Mouse (Mus musculus): Measurements from ENCODE around the gene Mlx. TPM values are rescaled to one million over a fixed set of nuclear protein-coding genes. Genes with fewer than 3 reads are reported as not detected.

Mlx gene
- polyA plus RNA-seq, 1 experiment from 2014 or later = 42.8 TPM

DNA sequence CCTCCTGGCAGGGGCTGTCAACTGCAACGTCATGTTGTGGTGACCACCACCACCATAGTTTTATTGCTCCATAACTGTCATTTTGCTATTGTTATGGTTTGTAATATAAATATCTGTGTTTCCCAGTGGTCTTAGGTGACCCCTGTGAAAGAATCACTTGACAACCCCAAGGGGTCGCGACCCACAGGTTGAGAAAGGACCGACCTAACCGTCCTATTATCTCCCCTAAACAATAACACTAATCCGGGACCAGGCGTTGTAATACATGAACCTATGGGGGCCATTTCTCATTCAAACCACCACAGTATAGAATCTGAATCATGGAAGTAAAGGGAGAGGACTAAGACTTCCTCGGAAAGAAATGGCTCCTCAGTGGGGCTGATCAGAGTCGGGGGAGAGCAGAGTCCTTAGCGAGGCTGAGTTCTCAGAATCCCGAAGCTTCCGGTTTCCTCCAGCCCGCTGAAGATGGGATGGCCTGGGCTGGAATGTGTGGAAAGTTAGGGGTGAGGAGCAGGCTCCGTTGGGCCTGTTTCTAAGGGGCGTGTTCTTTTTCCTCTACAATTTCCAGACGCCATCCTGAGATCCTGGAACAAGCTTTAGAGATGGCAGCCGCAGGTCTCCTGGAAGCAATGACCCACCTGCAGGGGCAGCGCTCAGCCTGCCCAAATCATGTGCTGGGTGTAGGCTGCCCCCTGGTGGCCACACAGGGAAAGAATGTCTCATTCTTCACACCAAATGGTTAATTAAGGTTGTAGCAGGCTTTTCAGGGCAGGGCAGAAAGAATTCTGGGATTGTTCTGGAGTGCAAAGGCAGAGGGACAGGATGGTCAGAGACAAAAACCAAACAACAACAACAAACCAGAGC, 20.3 kb upstream of the Mlx start:
- H3K36me3 ChIP-seq = peaks cover 10% of the 10 kb centered on the region; the same call in 1 of the 2 replicates
- no peak for ATAC-seq (ENCODE audit: insufficient number of reproducible peaks, insufficient read depth, low FRiP score, low TSS enrichment)
- peaks cover 12% of the 10 kb centered on the region; the same call in 1 of the 2 replicates for H3K27me3 ChIP-seq
- peaks cover 27% of the 10 kb centered on the region for H3K4me1 ChIP-seq
- H3K9me3 ChIP-seq = no peaks in the 10 kb centered on the region
- H3K4me2 ChIP-seq (replicated peaks) = peak overlapping the region; percentile 43
- H3K27ac ChIP-seq = no peak overlapping the region
- H3K4me3 ChIP-seq = peak overlapping the region; percentile 12; the same call in 1 of the 2 replicates
- no peak overlapping the region for H3K9ac ChIP-seq
- 22% methylated on average over 18 of the region's 18 CpGs for WGBS

GRCm38 (mm10) chr11:101069391-101070188, 17.5 kb upstream of the Mlx start, which contains the start of gene Naglu:
Gene Naglu, plus strand, starts transcription at chr11:101070012.
- peak; percentile 52; the same call in 1 of the 2 replicates for ATAC-seq (ENCODE audit: insufficient number of reproducible peaks, insufficient read depth, low FRiP score, low TSS enrichment)
- Histone ChIP-seq H3K4me3 (peak within 1 kb of the TSS; percentile 72), H3K27me3 (peaks cover 19% of the 10 kb centered on the region), H3K9ac (peak within 1 kb of the TSS; percentile 69), H3K36me3 (no peaks in the 10 kb centered on the region), H3K27ac (no peak within 1 kb of the TSS), H3K4me2 (replicated peaks) (peak within 1 kb of the TSS; percentile 98), H3K4me1 (peaks cover 6% of the 10 kb centered on the region; the same call in 1 of the 2 replicates), H3K9me3 (no peaks in the 10 kb centered on the region)
- 4% methylated on average over 35 of the region's 35 CpGs for WGBS

DNA sequence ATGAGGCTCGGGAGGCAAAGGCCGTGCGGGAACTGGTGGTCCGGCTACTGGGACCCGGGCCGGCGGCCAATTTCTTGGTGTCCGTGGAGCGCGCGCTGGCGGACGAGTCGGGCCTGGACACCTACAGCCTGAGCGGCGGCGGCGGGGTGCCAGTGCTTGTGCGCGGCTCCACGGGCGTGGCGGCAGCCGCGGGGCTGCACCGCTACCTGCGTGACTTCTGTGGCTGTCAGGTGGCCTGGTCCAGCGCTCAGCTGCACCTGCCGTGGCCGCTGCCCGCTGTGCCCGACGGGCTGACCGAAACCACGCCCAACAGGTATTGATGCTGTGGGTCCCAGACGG, 16.9 kb upstream of the Mlx start:
- 0 out of 2 replicates have a peak, but pooled peaks have one; percentile 30 for ATAC-seq (ENCODE audit: insufficient number of reproducible peaks, insufficient read depth, low FRiP score, low TSS enrichment)
- Histone ChIP-seq H3K9ac (peak overlapping the region; percentile 69), H3K27ac (no peak overlapping the region), H3K4me2 (replicated peaks) (peak overlapping the region; percentile 98), H3K4me1 (peaks cover 6% of the 10 kb centered on the region; the same call in 1 of the 2 replicates), H3K4me3 (peak overlapping the region; percentile 72), H3K36me3 (no peaks in the 10 kb centered on the region), H3K27me3 (peaks cover 19% of the 10 kb centered on the region), H3K9me3 (no peaks in the 10 kb centered on the region)
- WGBS = under 1% methylated on average over 36 of the region's 36 CpGs

- H3K27me3 ChIP-seq = peaks cover 19% of the 10 kb centered on the region
- H3K9ac ChIP-seq = peak overlapping the region; percentile 69; the same call in 1 of the 2 replicates
- no peaks in the 10 kb centered on the region for H3K36me3 ChIP-seq
- H3K9me3 ChIP-seq = no peaks in the 10 kb centered on the region
- peaks cover 6% of the 10 kb centered on the region; the same call in 1 of the 2 replicates for H3K4me1 ChIP-seq
- 75% methylated on average over 6 of the region's 6 CpGs for WGBS
- H3K27ac ChIP-seq = no peak overlapping the region
- H3K4me2 ChIP-seq (replicated peaks) = peak overlapping the region; percentile 98
- ATAC-seq (ENCODE audit: insufficient number of reproducible peaks, insufficient read depth, low FRiP score, low TSS enrichment) = no peak
- H3K4me3 ChIP-seq = 0 out of 2 replicates have a peak overlapping the region, but pooled peaks have one; percentile 72
Observed at GRCm38 (mm10) chr11:101070987-101071386, 16.1 kb upstream of the Mlx start.

- 74% methylated on average over 14 of the region's 14 CpGs for WGBS
- Histone ChIP-seq H3K36me3 (no peaks in the 10 kb centered on the region), H3K9me3 (no peaks in the 10 kb centered on the region), H3K4me2 (replicated peaks) (no peak overlapping the region), H3K4me1 (peaks cover 6% of the 10 kb centered on the region; the same call in 1 of the 2 replicates), H3K9ac (no peak overlapping the region), H3K27ac (no peak overlapping the region), H3K4me3 (no peak overlapping the region), H3K27me3 (peaks cover 29% of the 10 kb centered on the region)
- ATAC-seq (ENCODE audit: insufficient number of reproducible peaks, insufficient read depth, low FRiP score, low TSS enrichment) = no peak
Observed at GRCm38 (mm10) chr11:101071810-101072428, 15.2 kb upstream of the Mlx start.

DNA sequence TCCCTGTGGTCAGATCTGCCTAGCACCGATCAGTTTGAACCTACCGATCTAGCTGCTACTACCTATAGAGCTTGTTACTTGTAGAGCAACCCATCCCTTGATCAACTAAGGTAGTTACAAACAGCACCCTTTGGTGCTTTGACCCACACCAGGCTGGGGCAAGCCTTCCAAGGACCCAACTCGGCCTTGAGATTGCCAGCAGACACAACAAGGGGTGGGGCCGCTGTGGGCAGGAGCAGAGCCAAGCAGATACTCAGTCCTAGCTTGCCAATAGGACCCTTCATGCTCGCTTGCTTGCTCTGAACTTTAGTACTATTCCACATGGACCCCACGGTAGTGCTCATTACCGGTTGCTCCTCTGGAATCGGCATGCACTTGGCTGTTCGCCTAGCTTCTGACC, 9.0 kb upstream of the Mlx start, which contains the start of gene Hsd17b1:
Gene Hsd17b1 (plus strand): TSS at position 291 of the 400 bp plus-strand sequence.
- Histone ChIP-seq H3K36me3 (no peaks in the 10 kb centered on the region), H3K4me1 (peaks cover 7% of the 10 kb centered on the region), H3K9ac (no peak within 1 kb of the TSS), H3K9me3 (no peaks in the 10 kb centered on the region), H3K4me2 (replicated peaks) (no peak within 1 kb of the TSS), H3K27ac (no peak within 1 kb of the TSS), H3K27me3 (peaks cover 57% of the 10 kb centered on the region), H3K4me3 (no peak within 1 kb of the TSS)
- ATAC-seq (ENCODE audit: insufficient number of reproducible peaks, insufficient read depth, low FRiP score, low TSS enrichment) = no peak
- WGBS = 69% methylated on average over 9 of the region's 9 CpGs

GRCm38 (mm10) chr11:101079746-101080145, 7.3 kb upstream of the Mlx start:
- Histone ChIP-seq H3K27ac (no peak overlapping the region), H3K4me3 (peak overlapping the region; percentile 4; the same call in 1 of the 2 replicates), H3K36me3 (peaks cover 5% of the 10 kb centered on the region; the same call in 1 of the 2 replicates), H3K9ac (no peak overlapping the region), H3K4me2 (replicated peaks) (peak overlapping the region; percentile 32), H3K4me1 (peaks cover 18% of the 10 kb centered on the region), H3K27me3 (peaks cover 57% of the 10 kb centered on the region), H3K9me3 (no peaks in the 10 kb centered on the region)
- no peak for ATAC-seq (ENCODE audit: insufficient number of reproducible peaks, insufficient read depth, low FRiP score, low TSS enrichment)
- WGBS = 2% methylated on average over 27 of the region's 27 CpGs

- peaks cover 18% of the 10 kb centered on the region for H3K4me1 ChIP-seq
- H3K9me3 ChIP-seq = no peaks in the 10 kb centered on the region
- H3K27me3 ChIP-seq = peaks cover 57% of the 10 kb centered on the region
- no peak for ATAC-seq (ENCODE audit: insufficient number of reproducible peaks, insufficient read depth, low FRiP score, low TSS enrichment)
- no peak overlapping the region for H3K9ac ChIP-seq
- no peak overlapping the region for H3K4me2 ChIP-seq (replicated peaks)
- peaks cover 9% of the 10 kb centered on the region; the same call in 1 of the 2 replicates for H3K36me3 ChIP-seq
- WGBS = 65% methylated on average over 5 of the region's 5 CpGs
- H3K27ac ChIP-seq = no peak overlapping the region
- no peak overlapping the region for H3K4me3 ChIP-seq
Observed at GRCm38 (mm10) chr11:101080421-101080820, 6.7 kb upstream of the Mlx start.

DNA sequence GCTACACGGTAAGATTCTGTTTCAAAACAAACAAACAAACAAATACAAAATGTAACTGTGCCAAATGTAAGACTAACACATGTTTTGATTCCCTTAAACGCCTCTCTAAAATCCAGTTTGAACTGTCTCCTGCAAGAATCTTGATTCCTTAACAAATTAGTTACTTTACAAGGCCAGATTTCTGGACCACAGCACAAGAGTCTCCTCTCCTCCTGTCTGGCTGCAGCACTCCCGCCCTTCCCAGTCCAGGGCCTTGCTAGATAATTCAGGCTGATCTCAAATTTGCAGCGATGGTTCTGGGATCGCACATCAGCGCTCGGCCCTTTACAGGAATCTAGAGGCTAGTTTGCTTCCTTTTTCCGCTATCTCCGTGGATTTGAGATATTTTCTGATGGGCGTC, 5.4 kb upstream of the Mlx start:
- 4% methylated on average over 10 of the region's 10 CpGs for WGBS
- peak overlapping the region; percentile 84 for H3K27ac ChIP-seq

GRCm38 (mm10) chr11:101082208-101083082, 4.6 kb upstream of the Mlx start, which contains the start of gene Coasy:
Gene Coasy, plus strand, starts transcription at chr11:101082565.
- under 1% methylated on average over 51 of the region's 51 CpGs for WGBS
- peak within 1 kb of the TSS; percentile 90 for H3K4me2 ChIP-seq (replicated peaks)
- no peaks in the 10 kb centered on the region for H3K9me3 ChIP-seq
- H3K27ac ChIP-seq = peak within 1 kb of the TSS; percentile 84
- H3K4me3 ChIP-seq = peak within 1 kb of the TSS; percentile 74
- H3K9ac ChIP-seq = peak within 1 kb of the TSS; percentile 88
- peaks cover 15% of the 10 kb centered on the region for H3K36me3 ChIP-seq
- peaks cover 30% of the 10 kb centered on the region for H3K4me1 ChIP-seq
- H3K27me3 ChIP-seq = peaks cover 42% of the 10 kb centered on the region
- ATAC-seq (ENCODE audit: insufficient number of reproducible peaks, insufficient read depth, low FRiP score, low TSS enrichment) = peak; percentile 81

More for the DNA sequence above, 5.4 kb upstream of the Mlx start:
- H3K9ac ChIP-seq = peak overlapping the region; percentile 88; the same call in 1 of the 2 replicates
- H3K36me3 ChIP-seq = peaks cover 15% of the 10 kb centered on the region
- peak overlapping the region; percentile 74 for H3K4me3 ChIP-seq
- H3K27me3 ChIP-seq = peaks cover 50% of the 10 kb centered on the region
- ATAC-seq (ENCODE audit: insufficient number of reproducible peaks, insufficient read depth, low FRiP score, low TSS enrichment) = no peak
- H3K4me1 ChIP-seq = peaks cover 27% of the 10 kb centered on the region
- H3K9me3 ChIP-seq = no peaks in the 10 kb centered on the region
- H3K4me2 ChIP-seq (replicated peaks) = peak overlapping the region; percentile 90

Data from embryonic facial prominence, embryonic 12.5 days (tissue).